Mouse (Mus musculus) limb, embryonic 11.5 days (tissue): ENCODE measurements around the gene Gm17571. TPM values are rescaled to one million over a fixed set of nuclear protein-coding genes. Genes with fewer than 3 reads are reported as not detected.

Experiments
- ATAC-seq: fragments of 200-750 bp; cut with Nextera tagmentation; 2 replicates; pipeline ENCODE4 v1.8.0; 2017; ENCODE audit warnings: low read depth; ENCODE audit not compliant: insufficient number of reproducible peaks, low FRiP score, low TSS enrichment
- DNase-seq: peaks from one replicate; pipeline ENCODE4 v3.0.0-alpha.2; 2015; ENCODE audit warnings: low spot score
- H3K27ac ChIP-seq: fragments of 300-500 bp; sonication (generic); replicated peaks from 2 replicates; pipeline ENCODE4 v1.5.1; 2014; ENCODE audit warnings: low read depth, mild to moderate bottlenecking, low read length
- H3K27me3 ChIP-seq: fragments of 300-500 bp; sonication (generic); 2 replicates; pipeline ENCODE4 v1.6.1; 2014; ENCODE audit warnings: mild to moderate bottlenecking, low read length, mixed read lengths; ENCODE audit not compliant: control insufficient read depth, insufficient read depth
- H3K36me3 ChIP-seq: fragments of 300-500 bp; sonication (generic); 2 replicates; pipeline ENCODE4 v1.6.1; 2014; ENCODE audit warnings: mild to moderate bottlenecking, low read length, moderate library complexity, mixed read lengths; ENCODE audit not compliant: control insufficient read depth, insufficient read depth
- H3K4me1 ChIP-seq: fragments of 300-500 bp; sonication (generic); 2 replicates; pipeline ENCODE4 v1.6.1; 2014; ENCODE audit warnings: low read length, mixed read lengths; ENCODE audit not compliant: control insufficient read depth, insufficient read depth
- H3K4me2 ChIP-seq: fragments of 300-500 bp; sonication (generic); 2 replicates; pipeline ENCODE4 v1.6.1; 2014; ENCODE audit warnings: low read depth, mild to moderate bottlenecking, moderate library complexity; ENCODE audit not compliant: severe bottlenecking
- H3K4me3 ChIP-seq: fragments of 300-500 bp; sonication (generic); 2 replicates; pipeline ENCODE4 v1.5.1; 2014; ENCODE audit warnings: low read depth, low read length
- H3K9ac ChIP-seq: fragments of 300-500 bp; sonication (generic); 2 replicates; pipeline ENCODE4 v1.6.1; 2014; ENCODE audit warnings: mild to moderate bottlenecking, low read length
- H3K9me3 ChIP-seq: fragments of 300-500 bp; sonication (generic); 2 replicates; pipeline ENCODE4 v1.6.1; 2016; ENCODE audit warnings: low read length; ENCODE audit not compliant: control insufficient read depth
- WGBS: fragments of 180-500 bp; shearing (Covaris S2); extraction: QIAGEN DNeasy Blood & Tissue Kit; methylation state at CpG from one replicate; pipeline ENCODE4 v1.1.7; 2014; 5-methylcytosine and 5-hydroxymethylcytosine counted together
- polyA plus RNA-seq: library from polyadenylated mRNA; unstranded; fragments of >200 nt; fragmentation: Nextera tagmentation; extraction: Ambion mirVana; gene quantifications from 2 replicates; pipeline ENCODE4 v1.2.1, GENCODE M21; 2014

The Gm17571 gene
- polyA plus RNA-seq, 1 experiment from 2014 or later = not detected

GRCm38 (mm10) chr9:13443484-13444211 is 2.9 kb downstream of the Gm17571 start:
- DNase-seq (no peak), ATAC-seq (no peak)
- no peak overlapping the region for H3K9ac ChIP-seq
- 52% methylated on average over 1 of the region's 1 CpGs for WGBS
- no peaks in the 10 kb centered on the region for H3K4me1 ChIP-seq
- H3K4me2 ChIP-seq = no peak overlapping the region
- H3K27me3 ChIP-seq = no peaks in the 10 kb centered on the region
- no peaks in the 10 kb centered on the region for H3K36me3 ChIP-seq
- no peak overlapping the region for H3K27ac ChIP-seq
- H3K4me3 ChIP-seq = no peak overlapping the region
- H3K9me3 ChIP-seq = no peaks in the 10 kb centered on the region

GRCm38 (mm10) chr9:13442012-13442735 is 4.4 kb downstream of the Gm17571 start:
- Histone ChIP-seq H3K9ac (no peak overlapping the region), H3K4me2 (no peak overlapping the region), H3K36me3 (no peaks in the 10 kb centered on the region), H3K4me3 (no peak overlapping the region), H3K27ac (no peak overlapping the region), H3K4me1 (no peaks in the 10 kb centered on the region), H3K27me3 (no peaks in the 10 kb centered on the region), H3K9me3 (no peaks in the 10 kb centered on the region)
- ATAC-seq (no peak), DNase-seq (no peak)
- WGBS = 86% methylated on average over 13 of the region's 13 CpGs

- 89% methylated on average over 6 of the region's 6 CpGs for WGBS
Measured at GRCm38 (mm10) chr9:13440911-13441310, 5.6 kb downstream of the Gm17571 start.

GRCm38 (mm10) chr9:13433501-13434090 is 13.0 kb downstream of the Gm17571 start:
- Histone ChIP-seq H3K27ac (no peak overlapping the region), H3K9me3 (no peaks in the 10 kb centered on the region), H3K36me3 (no peaks in the 10 kb centered on the region)

More at GRCm38 (mm10) chr9:13440911-13441310, 5.6 kb downstream of the Gm17571 start:
- H3K27ac ChIP-seq = no peak overlapping the region
- H3K4me3 ChIP-seq = no peak overlapping the region
- no peak overlapping the region for H3K4me2 ChIP-seq
- ATAC-seq (no peak), DNase-seq (no peak)
- H3K36me3 ChIP-seq = no peaks in the 10 kb centered on the region
- no peaks in the 10 kb centered on the region for H3K9me3 ChIP-seq
- no peaks in the 10 kb centered on the region for H3K27me3 ChIP-seq
- no peaks in the 10 kb centered on the region for H3K4me1 ChIP-seq
- no peak overlapping the region for H3K9ac ChIP-seq

GRCm38 (mm10) chr9:13431646-13432045 is 14.9 kb downstream of the Gm17571 start:
- H3K27me3 ChIP-seq = no peaks in the 10 kb centered on the region
- H3K9ac ChIP-seq = no peak overlapping the region
- no peak for ATAC-seq
- H3K36me3 ChIP-seq = no peaks in the 10 kb centered on the region
- no peaks in the 10 kb centered on the region for H3K9me3 ChIP-seq
- WGBS = 97% methylated on average over 3 of the region's 3 CpGs
- H3K4me1 ChIP-seq = no peaks in the 10 kb centered on the region
- H3K4me3 ChIP-seq = no peak overlapping the region
- H3K4me2 ChIP-seq = no peak overlapping the region
- no peak for DNase-seq
- no peak overlapping the region for H3K27ac ChIP-seq

More at GRCm38 (mm10) chr9:13433501-13434090, 13.0 kb downstream of the Gm17571 start:
- Histone ChIP-seq H3K4me3 (no peak overlapping the region), H3K27me3 (no peaks in the 10 kb centered on the region), H3K9ac (no peak overlapping the region), H3K4me2 (no peak overlapping the region), H3K4me1 (no peaks in the 10 kb centered on the region)
- no peak for DNase-seq
- ATAC-seq = no peak
- 86% methylated on average over 6 of the region's 6 CpGs for WGBS

GRCm38 (mm10) chr9:13430744-13431143 is 15.8 kb downstream of the Gm17571 start:
- DNase-seq (no peak), ATAC-seq (no peak)
- no peaks in the 10 kb centered on the region for H3K9me3 ChIP-seq
- H3K9ac ChIP-seq = no peak overlapping the region
- no peak overlapping the region for H3K4me2 ChIP-seq
- no peaks in the 10 kb centered on the region for H3K4me1 ChIP-seq
- H3K4me3 ChIP-seq = no peak overlapping the region
- H3K27ac ChIP-seq = no peak overlapping the region
- H3K36me3 ChIP-seq = no peaks in the 10 kb centered on the region
- H3K27me3 ChIP-seq = no peaks in the 10 kb centered on the region

- 80% methylated on average over 6 of the region's 6 CpGs for WGBS
- no peak for DNase-seq
- no peaks in the 10 kb centered on the region for H3K9me3 ChIP-seq
- H3K4me1 ChIP-seq = 0 out of 2 replicates have a peak, but pooled peaks cover 1% of the 10 kb centered on the region
- H3K27ac ChIP-seq = no peak overlapping the region
- no peak for ATAC-seq
- H3K4me3 ChIP-seq = no peak overlapping the region
- H3K36me3 ChIP-seq = no peaks in the 10 kb centered on the region
- H3K27me3 ChIP-seq = no peaks in the 10 kb centered on the region
- H3K4me2 ChIP-seq = no peak overlapping the region
- no peak overlapping the region for H3K9ac ChIP-seq
Measured at GRCm38 (mm10) chr9:13430302-13430701, 16.3 kb downstream of the Gm17571 start.

GRCm38 (mm10) chr9:13429477-13430125 is 17.0 kb downstream of the Gm17571 start:
- ATAC-seq (no peak), DNase-seq (no peak)
- 82% methylated on average over 2 of the region's 2 CpGs for WGBS
- H3K4me3 ChIP-seq = no peak overlapping the region
- H3K36me3 ChIP-seq = no peaks in the 10 kb centered on the region
- no peak overlapping the region for H3K9ac ChIP-seq
- H3K27me3 ChIP-seq = no peaks in the 10 kb centered on the region
- 0 out of 2 replicates have a peak, but pooled peaks cover 5% of the 10 kb centered on the region for H3K4me1 ChIP-seq
- H3K4me2 ChIP-seq = no peak overlapping the region
- H3K9me3 ChIP-seq = no peaks in the 10 kb centered on the region
- no peak overlapping the region for H3K27ac ChIP-seq
